Mouse (Mus musculus) heart, embryonic 14.5 days (tissue): ENCODE measurements around the gene Usp29. TPM values are rescaled to one million over a fixed set of nuclear protein-coding genes. Genes with fewer than 3 reads are reported as not detected.
"Not testable (repeated sequence)": the region's sequence is repeated elsewhere in the genome, so short reads cannot be mapped to it uniquely, and the experiment has no call there.

Source experiments
- ATAC-seq: fragments of 200-750 bp; cut with Nextera tagmentation; 2 replicates; pipeline ENCODE4 v1.8.0; 2017; ENCODE audit warnings: low read depth, moderate TSS enrichment; ENCODE audit not compliant: insufficient number of reproducible peaks, insufficient read depth, low FRiP score
- H3K27ac ChIP-seq, 2 experiments: fragments of 200-500 bp in 1 of 2; fragments of 300-500 bp in 1 of 2; sonication (generic) in 1 of 2; replicated peaks in 1 of 2; 2 replicates each; pipeline ENCODE4 v1.5.1; 2012 to 2014; ENCODE audit warnings: low read depth in 2 of 2, low read length in 2 of 2, control low read depth in 1 of 2, mild to moderate bottlenecking in 1 of 2, mixed read lengths in 1 of 2; ENCODE audit not compliant: control insufficient read depth in 1 of 2, insufficient read depth in 1 of 2
- H3K27me3 ChIP-seq: fragments of 300-500 bp; sonication (generic); 2 replicates; pipeline ENCODE4 v1.6.1; 2014; ENCODE audit warnings: mild to moderate bottlenecking, low read length, control low read depth; ENCODE audit not compliant: control insufficient read depth, insufficient read depth
- H3K36me3 ChIP-seq: fragments of 300-500 bp; sonication (generic); 2 replicates; pipeline ENCODE4 v1.6.1; 2014; ENCODE audit warnings: mild to moderate bottlenecking, control low read depth, low read length, mixed read lengths; ENCODE audit not compliant: control insufficient read depth, insufficient read depth
- H3K4me1 ChIP-seq, 2 experiments: fragments of 200-500 bp in 1 of 2; fragments of 300-500 bp in 1 of 2; sonication (generic) in 1 of 2; 2 replicates each; pipeline ENCODE4 v1.6.1; 2012 to 2014; ENCODE audit warnings: low read length in 2 of 2, control low read depth in 1 of 2, mixed read lengths in 1 of 2; ENCODE audit not compliant: control insufficient read depth in 2 of 2, insufficient read depth in 2 of 2
- H3K4me2 ChIP-seq: fragments of 300-500 bp; sonication (generic); 2 replicates; pipeline ENCODE4 v1.6.1; 2014; ENCODE audit warnings: mild to moderate bottlenecking, low read length
- H3K4me3 ChIP-seq, 2 experiments: fragments of 200-500 bp in 1 of 2; fragments of 300-500 bp in 1 of 2; sonication (generic) in 1 of 2; 2 replicates each; pipeline ENCODE4 v1.5.1; 2012 to 2014; ENCODE audit warnings: low read length in 2 of 2, mild to moderate bottlenecking in 2 of 2, control low read depth in 1 of 2, low read depth in 1 of 2, moderate library complexity in 1 of 2; ENCODE audit not compliant: control insufficient read depth in 1 of 2, insufficient read depth in 1 of 2
- H3K9ac ChIP-seq: fragments of 300-500 bp; sonication (generic); 2 replicates; pipeline ENCODE4 v1.6.1; 2014; ENCODE audit warnings: mild to moderate bottlenecking, low read length
- H3K9me3 ChIP-seq: fragments of 300-500 bp; sonication (generic); 2 replicates; pipeline ENCODE4 v1.6.1; 2016; ENCODE audit warnings: low read length, control low read depth; ENCODE audit not compliant: control insufficient read depth
- WGBS: fragments of 180-500 bp; shearing (Covaris S2); extraction: QIAGEN DNeasy Blood & Tissue Kit; methylation state at CpG from one replicate; pipeline ENCODE4 v1.1.7; 2014; 5-methylcytosine and 5-hydroxymethylcytosine counted together
- polyA plus RNA-seq: library from polyadenylated mRNA; unstranded; fragments of >200 nt; fragmentation: Nextera tagmentation; extraction: Ambion mirVana; gene quantifications from 2 replicates; pipeline ENCODE4 v1.2.1, GENCODE M21; 2014

Usp29 gene
- polyA plus RNA-seq, 1 experiment from 2014 or later: 7.7 TPM

GRCm38 (mm10) chr7:6891206-6891605, 160.8 kb downstream of the Usp29 start:
- ATAC-seq: no peak

GRCm38 (mm10) chr7:6897021-6897420, 166.6 kb downstream of the Usp29 start:
- H3K9me3 ChIP-seq, H3K27me3 ChIP-seq, H3K27ac ChIP-seq, H3K4me3 ChIP-seq, H3K4me1 ChIP-seq, H3K9ac ChIP-seq, H3K36me3 ChIP-seq, ATAC-seq, H3K4me2 ChIP-seq: not testable (repeated sequence)
- 8% methylated on average over 4 of the region's 4 CpGs for WGBS

More at GRCm38 (mm10) chr7:6891206-6891605, 160.8 kb downstream of the Usp29 start:
- Histone ChIP-seq H3K4me2 (no peak overlapping the region), H3K4me1 (no peaks in the 10 kb centered on the region), H3K27me3 (no peaks in the 10 kb centered on the region), H3K4me3 (no peak overlapping the region), H3K9ac (no peak overlapping the region), H3K36me3 (no peaks in the 10 kb centered on the region), H3K27ac (no peak overlapping the region), H3K9me3 (no peaks in the 10 kb centered on the region)
- WGBS: 61% methylated on average over 3 of the region's 3 CpGs

GRCm38 (mm10) chr7:6900672-6901071, 170.3 kb downstream of the Usp29 start:
- no peak overlapping the region for H3K9ac ChIP-seq
- no peaks in the 10 kb centered on the region for H3K9me3 ChIP-seq
- WGBS: 91% methylated on average over 7 of the region's 7 CpGs
- no peak for ATAC-seq
- no peak overlapping the region for H3K27ac ChIP-seq
- H3K27me3 ChIP-seq: no peaks in the 10 kb centered on the region
- no peak overlapping the region for H3K4me2 ChIP-seq
- H3K4me3 ChIP-seq: no peak overlapping the region
- H3K4me1 ChIP-seq: peaks cover 0 to 2% of the 10 kb centered on the region in 2 experiments; a peak in 1 of 4 replicates
- no peaks in the 10 kb centered on the region for H3K36me3 ChIP-seq

GRCm38 (mm10) chr7:6903489-6903888, 173.1 kb downstream of the Usp29 start:
- Histone ChIP-seq H3K27me3 (no peaks in the 10 kb centered on the region), H3K36me3 (no peaks in the 10 kb centered on the region), H3K4me2 (no peak overlapping the region), H3K27ac (no peak overlapping the region; a peak in 1 of 4 replicates), H3K4me1 (no peaks in the 10 kb centered on the region), H3K4me3 (no peak overlapping the region), H3K9me3 (no peaks in the 10 kb centered on the region), H3K9ac (no peak overlapping the region)
- 81% methylated on average over 8 of the region's 8 CpGs for WGBS
- ATAC-seq: no peak

- Histone ChIP-seq H3K4me1 (peaks cover 17 to 19% of the 10 kb centered on the region in 2 experiments), H3K27ac (no peak overlapping the region), H3K9ac (no peak overlapping the region), H3K36me3 (no peaks in the 10 kb centered on the region), H3K4me2 (no peak overlapping the region), H3K9me3 (no peaks in the 10 kb centered on the region), H3K27me3 (no peaks in the 10 kb centered on the region), H3K4me3 (no peak overlapping the region)
- ATAC-seq: no peak
- 20% methylated on average over 7 of the region's 7 CpGs for WGBS
Observed at GRCm38 (mm10) chr7:6910527-6910926, 180.1 kb downstream of the Usp29 start.

GRCm38 (mm10) chr7:6911731-6912130, 181.4 kb downstream of the Usp29 start:
- 52% methylated on average over 5 of the region's 5 CpGs for WGBS
- H3K9me3 ChIP-seq: no peaks in the 10 kb centered on the region
- H3K4me2 ChIP-seq: no peak overlapping the region
- no peaks in the 10 kb centered on the region for H3K36me3 ChIP-seq
- H3K27me3 ChIP-seq: no peaks in the 10 kb centered on the region
- H3K9ac ChIP-seq: no peak overlapping the region
- no peak for ATAC-seq
- no peak overlapping the region for H3K4me3 ChIP-seq
- peak overlapping the region in 1 of 2 experiments; percentile 17; a peak in 1 of 4 replicates for H3K27ac ChIP-seq
- peaks cover 19 to 21% of the 10 kb centered on the region in 2 experiments for H3K4me1 ChIP-seq

- Histone ChIP-seq H3K27ac (peak overlapping the region; percentile 66 to 83), H3K4me1 (peaks cover 23 to 36% of the 10 kb centered on the region in 2 experiments), H3K4me2 (peak overlapping the region; percentile 79), H3K9ac (peak overlapping the region; percentile 75), H3K36me3 (no peaks in the 10 kb centered on the region), H3K4me3 (peak overlapping the region; percentile 46 to 49), H3K9me3 (no peaks in the 10 kb centered on the region), H3K27me3 (no peaks in the 10 kb centered on the region)
- WGBS: 7% methylated on average over 30 of the region's 30 CpGs
- ATAC-seq: peak; percentile 72
Observed at GRCm38 (mm10) chr7:6913439-6914380, 183.3 kb downstream of the Usp29 start.
